Mouse (Mus musculus) hematopoietic stem cell, adult 5-6 weeks (primary cell): ENCODE results near the gene Gm5346. TPM values are rescaled to one million over a fixed set of nuclear protein-coding genes. Genes with fewer than 3 reads are reported as not detected.
"Not testable (repeated sequence)": the region's sequence is repeated elsewhere in the genome, so short reads cannot be mapped to it uniquely, and the experiment has no call there.

Source experiments
- ATAC-seq, 2 experiments: fragments of 125-278 bp in 1 of 2; replicated peaks in 1 of 2; 2 replicates each; pipeline ENCODE4 v1.8.0; 2016 to 2017; ENCODE audit warnings: inconsistent platforms in 2 of 2, mild to moderate bottlenecking in 2 of 2, moderate number of reproducible peaks in 2 of 2, low read depth in 1 of 2, moderate TSS enrichment in 1 of 2; ENCODE audit not compliant: low FRiP score in 2 of 2, poor library complexity in 2 of 2, severe bottlenecking in 2 of 2, insufficient read depth in 1 of 2, low TSS enrichment in 1 of 2
- total RNA-seq: library from RNA; stranded (forward); fragments of 172-1452, 232-1000 nt; gene quantifications from 2 replicates; pipeline ENCODE4 v1.2.3, GENCODE M21; 2017

Gm5346 gene
- total RNA-seq, result not detected in 2 replicates

DNA sequence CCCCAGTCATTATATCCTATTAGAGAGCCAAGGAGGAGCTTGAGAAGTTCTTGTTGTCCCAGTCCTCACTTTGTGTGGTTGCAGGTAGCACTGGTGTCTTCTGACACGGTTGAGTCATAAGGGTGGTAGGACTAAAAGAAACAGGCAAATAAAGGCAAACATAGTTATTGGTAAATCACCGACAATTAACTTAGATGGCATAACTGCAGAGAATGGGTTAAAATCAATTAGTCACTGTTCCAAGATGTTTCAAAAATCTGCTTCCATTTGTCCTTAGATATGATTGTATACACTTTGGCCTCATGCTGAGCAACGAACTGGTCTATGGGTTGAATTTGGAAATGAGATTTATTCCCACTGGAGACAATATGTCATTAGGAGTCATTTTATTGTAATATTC is at the start of gene Gm5346:
Gene Gm5346, minus strand, starts transcription at position 101 of the 400 bp plus-strand sequence.
- no peak for ATAC-seq

GRCm38 (mm10) chr8:43616046-43616445 is 11.0 kb downstream of the Gm5346 start:
- no peak for ATAC-seq

GRCm38 (mm10) chr8:43603657-43604056 is 23.4 kb downstream of the Gm5346 start:
- ATAC-seq, result not testable (repeated sequence)

DNA sequence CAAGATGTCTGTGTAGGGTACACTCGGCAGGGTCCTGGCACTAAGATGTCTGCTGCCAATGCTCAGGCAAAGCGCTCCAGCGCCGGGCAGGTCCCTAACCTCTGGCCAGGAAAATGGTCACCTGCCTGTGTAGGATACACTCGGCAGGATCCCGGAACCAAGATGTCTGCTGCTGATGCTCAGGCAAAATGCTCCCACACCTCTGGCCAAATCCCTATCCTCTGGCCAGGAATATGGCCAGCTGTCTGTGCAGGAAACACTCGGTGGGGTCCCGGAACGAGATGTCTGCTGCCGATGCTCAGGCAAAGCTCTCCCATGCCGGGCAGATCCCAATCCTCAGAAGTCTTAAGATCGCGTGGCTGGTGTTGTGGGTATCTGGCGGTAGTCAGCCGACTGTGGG is 23.9 kb downstream of the Gm5346 start:
- not testable (repeated sequence) for ATAC-seq

GRCm38 (mm10) chr8:43576607-43577006 is 50.5 kb downstream of the Gm5346 start, which contains the start of gene Adam26a:
TSS of gene Adam26a (minus strand) at chr8:43576707.
- ATAC-seq, result not testable (repeated sequence)

Other genes with a start within 250 kb of the Gm5346 start
- not detected in 2 replicates for gene Adam26b, start 99.2 kb downstream of the Gm5346 start, total RNA-seq
- gene Adam26a, start 50.6 kb downstream of the Gm5346 start, total RNA-seq, result not detected in 2 replicates
- not detected in 2 replicates for gene Adam34, start 82.8 kb upstream of the Gm5346 start, total RNA-seq